Mouse (Mus musculus) G1E (cell line): Measurements from ENCODE around the gene Rpl27. TPM values are rescaled to one million over a fixed set of nuclear protein-coding genes. Genes with fewer than 3 reads are reported as not detected.

Experiments
- ATAC-seq: 2 replicates; pipeline ENCODE4 v1.8.0; 2016; ENCODE audit warnings: mild to moderate bottlenecking; ENCODE audit not compliant: insufficient number of reproducible peaks, poor library complexity, low FRiP score, severe bottlenecking; ENCODE audit errors: extremely low read depth
- DNase-seq: peaks from one replicate; pipeline ENCODE4 v3.0.0; 2012; ENCODE audit warnings: low spot score
- H3K27me3 ChIP-seq: 2 replicates; pipeline ENCODE4 v1.6.1; 2012; ENCODE audit warnings: mild to moderate bottlenecking, low read length, inconsistent platforms; ENCODE audit not compliant: insufficient read depth
- H3K36me3 ChIP-seq: replicated peaks from 2 replicates; pipeline ENCODE3; 2012; ENCODE audit warnings: mild to moderate bottlenecking, inconsistent platforms
- H3K4me1 ChIP-seq: 2 replicates; pipeline ENCODE4 v1.6.1; 2012; ENCODE audit warnings: low read depth, low read length, inconsistent platforms, mixed read lengths; ENCODE audit not compliant: insufficient read depth
- H3K4me3 ChIP-seq: 2 replicates; pipeline ENCODE4 v1.5.1; 2012; ENCODE audit warnings: low read depth, mild to moderate bottlenecking, inconsistent platforms, low read length, moderate library complexity, mixed read lengths
- H3K9me3 ChIP-seq: replicated peaks from 2 replicates; pipeline ENCODE4 v1.6.1; 2012; ENCODE audit warnings: inconsistent platforms
- CTCF ChIP-seq: IDR thresholded peaks from 2 replicates; pipeline ENCODE4 v1.5.1; 2012; ENCODE audit warnings: low read depth, low read length, inconsistent platforms, mixed read lengths
- GATA1 ChIP-seq: IDR thresholded peaks from 2 replicates; pipeline ENCODE4 v1.6.1; 2012; ENCODE audit warnings: borderline replicate concordance, low read length, inconsistent platforms, mixed read lengths
- GATA2 ChIP-seq: IDR thresholded peaks from 2 replicates; pipeline ENCODE4 v1.6.1; 2012; ENCODE audit warnings: low read depth, low read length, inconsistent platforms, borderline replicate concordance
- POLR2AphosphoS5 ChIP-seq: IDR thresholded peaks from 2 replicates; pipeline ENCODE4 v1.6.1; 2012; ENCODE audit warnings: low read depth, low read length, inconsistent platforms; ENCODE audit not compliant: insufficient replicate concordance
- TAL1 ChIP-seq: conservative IDR thresholded peaks from 2 replicates; pipeline ENCODE4 v1.6.1; 2012; ENCODE audit warnings: low read depth, low read length, inconsistent platforms, mixed read lengths
- polyA plus RNA-seq: library from polyadenylated mRNA; stranded (reverse); fragments of >175 nt; gene quantifications from 2 replicates; pipeline ENCODE4 v1.2.3, GENCODE M21; 2012
- total RNA-seq, 2 experiments: library from RNA; stranded (forward) in 1 of 2; stranded (reverse) in 1 of 2; fragments of 200-1000 nt in 1 of 2; fragments of >200 nt in 1 of 2; fragmentation: Nextera tagmentation in 1 of 2; gene quantifications; 2 replicates each; pipeline ENCODE4 v1.2.3; 2014 to 2017

The Rpl27 gene
- total and polyA plus RNA-seq, 3 experiments: 787 to 2,225 (median 1,039) TPM

DNA sequence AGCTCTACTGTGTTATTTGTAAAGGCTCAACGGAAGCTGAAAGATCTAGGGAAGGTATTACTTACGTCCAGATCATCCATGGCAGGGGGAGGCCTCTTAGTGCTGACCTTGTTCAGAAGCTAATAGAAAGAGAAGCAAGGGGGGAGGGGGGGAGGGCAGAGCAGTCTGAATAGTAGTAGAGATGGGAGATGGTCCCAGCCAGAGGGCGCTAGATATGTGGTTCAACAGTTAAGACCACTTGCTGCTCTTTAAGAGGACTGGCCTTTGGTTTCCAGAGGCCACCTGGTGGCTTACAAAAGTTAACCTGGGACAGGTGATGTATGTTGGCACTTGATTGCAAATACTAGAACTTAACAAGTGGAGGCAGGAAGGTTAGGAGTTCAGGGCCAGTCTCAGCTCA is 22.5 kb upstream of the Rpl27 start:
- Histone ChIP-seq H3K4me3 (no peak overlapping the region), H3K36me3 (peaks cover 9% of the 10 kb centered on the region), H3K4me1 (peaks cover 49% of the 10 kb centered on the region), H3K27me3 (no peaks in the 10 kb centered on the region), H3K9me3 (no peaks in the 10 kb centered on the region)
- DNase-seq (no peak), ATAC-seq (no peak)
- TF ChIP-seq CTCF: no peak
- no peak for TF ChIP-seq GATA1
- TF ChIP-seq GATA2: no peak
- TF ChIP-seq TAL1: no peak
- TF ChIP-seq POLR2AphosphoS5: no peak

DNA sequence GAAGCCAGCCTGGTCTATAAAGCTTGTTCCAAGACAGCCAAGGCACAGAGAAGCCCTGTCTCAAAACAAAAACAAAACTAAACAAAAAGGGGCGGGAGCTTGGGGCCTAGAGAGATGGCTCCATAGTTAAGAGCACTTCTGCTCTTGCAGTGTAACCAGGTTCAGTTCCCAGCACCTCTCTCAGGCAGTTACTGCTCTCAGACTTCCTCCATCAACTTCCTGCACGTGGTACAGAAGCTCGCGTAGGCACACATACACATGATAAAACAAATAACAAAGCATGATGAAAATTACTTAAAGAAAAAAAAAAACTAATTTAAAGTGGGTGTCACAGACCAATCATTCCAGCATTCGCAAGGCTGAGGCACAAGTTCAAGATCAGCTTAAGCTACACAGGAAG is 21.9 kb upstream of the Rpl27 start:
- DNase-seq (no peak), ATAC-seq (no peak)
- TF ChIP-seq CTCF (no peak), POLR2AphosphoS5 (no peak), GATA1 (no peak), TAL1 (no peak), GATA2 (no peak)

DNA sequence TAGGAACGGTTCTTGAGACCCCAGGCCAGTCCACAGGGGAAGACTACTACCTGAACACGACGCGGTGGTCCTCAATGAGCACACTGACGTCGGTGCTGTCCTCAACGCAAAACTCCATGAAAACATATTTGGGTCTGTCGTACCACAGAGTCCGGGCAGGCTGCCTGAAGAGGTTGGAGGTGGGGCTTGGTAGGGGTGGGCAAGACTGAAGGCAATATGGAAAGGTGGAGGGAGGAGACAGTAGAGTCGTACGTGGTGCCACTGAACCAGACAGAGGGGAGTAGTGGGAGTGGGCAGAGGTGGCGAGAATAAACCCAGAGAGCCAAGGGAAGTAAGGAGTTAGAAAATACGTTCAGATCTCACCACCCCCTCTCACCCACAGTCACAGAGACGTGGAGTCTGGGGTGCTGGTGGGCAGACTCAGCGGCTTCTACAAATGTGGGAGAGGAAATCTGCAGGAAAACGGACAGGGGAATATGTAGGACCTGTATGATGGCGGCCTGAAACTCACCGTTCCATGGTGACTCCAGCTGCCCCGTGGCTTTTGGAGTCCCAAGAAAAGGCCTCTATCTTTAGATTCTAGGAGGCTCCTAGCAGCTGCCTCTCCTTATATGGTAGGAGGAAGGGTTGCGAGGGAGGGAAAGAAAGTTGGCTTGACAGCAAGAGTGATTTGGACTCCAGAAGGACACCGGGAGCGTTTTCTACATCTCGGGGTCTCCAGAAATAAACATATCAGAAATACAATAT is 17.8 kb upstream of the Rpl27 start, which contains the start of gene Gm27029:
Gene Gm27029 (minus strand): TSS at position 692 of the 747 bp plus-strand sequence.
- Histone ChIP-seq H3K9me3 (no peaks in the 10 kb centered on the region), H3K4me3 (peak within 1 kb of the TSS; percentile 89), H3K27me3 (no peaks in the 10 kb centered on the region), H3K4me1 (peaks cover 49% of the 10 kb centered on the region), H3K36me3 (peaks cover 20% of the 10 kb centered on the region)
- TF ChIP-seq GATA2 (no peak), TAL1 (no peak), GATA1 (no peak), CTCF (no peak), POLR2AphosphoS5 (no peak)
- ATAC-seq (no peak), DNase-seq (no peak)

More for the DNA sequence above, 21.9 kb upstream of the Rpl27 start:
- Histone ChIP-seq H3K27me3 (no peaks in the 10 kb centered on the region), H3K9me3 (no peaks in the 10 kb centered on the region), H3K4me1 (peaks cover 50% of the 10 kb centered on the region), H3K4me3 (no peak overlapping the region), H3K36me3 (peaks cover 5% of the 10 kb centered on the region)

DNA sequence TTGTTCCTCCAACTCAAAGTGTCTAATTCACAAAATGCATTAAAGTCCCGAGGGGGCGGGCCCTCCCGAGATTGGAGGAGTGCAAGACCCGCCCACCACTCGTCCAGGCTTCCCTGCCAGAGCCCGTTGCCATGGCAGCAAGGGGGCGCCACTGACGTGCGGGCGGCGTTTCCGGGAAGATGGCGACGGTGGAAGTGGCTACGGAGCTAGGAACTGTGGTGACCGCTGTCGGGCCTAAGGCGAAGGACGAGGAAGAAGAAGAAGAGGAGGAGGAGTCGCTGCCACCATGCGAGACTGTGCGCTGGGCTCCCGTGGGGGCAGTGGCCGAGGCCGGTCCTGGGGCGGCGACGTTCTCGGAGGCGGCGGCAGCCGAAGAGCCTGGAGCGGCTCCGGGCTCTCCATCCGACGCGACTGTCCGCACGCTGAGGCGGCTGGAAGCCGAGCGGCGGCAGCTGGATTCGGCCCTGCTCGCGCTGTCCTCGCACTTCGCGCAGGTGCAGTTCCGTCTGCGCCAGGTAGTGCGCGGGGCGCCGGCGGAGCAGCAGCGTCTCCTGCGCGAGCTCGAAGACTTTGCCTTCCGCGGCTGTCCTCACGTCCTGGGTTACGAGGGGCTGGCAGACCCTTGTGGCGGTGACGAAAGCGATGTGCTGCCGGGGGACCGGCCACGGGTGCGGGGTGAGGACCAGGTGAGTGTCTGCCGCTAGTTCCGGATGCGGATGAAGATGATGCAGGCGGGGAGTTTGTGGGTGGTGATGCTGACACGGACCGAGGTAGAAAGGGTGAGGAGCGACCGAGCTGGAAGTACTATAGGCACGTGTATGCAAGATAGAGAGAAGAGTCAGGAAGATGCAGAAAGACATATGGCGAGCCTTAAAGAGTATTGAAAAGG is 16.9 kb upstream of the Rpl27 start, which contains the start of the genes Rundc1 and Ptges3l:
Gene Rundc1 (plus strand): TSS at position 161 of the 889 bp plus-strand sequence.
Gene Ptges3l (minus strand): TSS at position 409 of the 889 bp plus-strand sequence.
- Histone ChIP-seq H3K27me3 (no peaks in the 10 kb centered on the region), H3K9me3 (no peaks in the 10 kb centered on the region), H3K36me3 (peaks cover 29% of the 10 kb centered on the region), H3K4me1 (peaks cover 40% of the 10 kb centered on the region), H3K4me3 (peak within 1 kb of the TSS; percentile 89)
- TF ChIP-seq CTCF (no peak), POLR2AphosphoS5 (no peak), GATA2 (no peak), GATA1 (no peak), TAL1 (no peak)
- peak; percentile 80 for ATAC-seq
- DNase-seq: peak; percentile 94

DNA sequence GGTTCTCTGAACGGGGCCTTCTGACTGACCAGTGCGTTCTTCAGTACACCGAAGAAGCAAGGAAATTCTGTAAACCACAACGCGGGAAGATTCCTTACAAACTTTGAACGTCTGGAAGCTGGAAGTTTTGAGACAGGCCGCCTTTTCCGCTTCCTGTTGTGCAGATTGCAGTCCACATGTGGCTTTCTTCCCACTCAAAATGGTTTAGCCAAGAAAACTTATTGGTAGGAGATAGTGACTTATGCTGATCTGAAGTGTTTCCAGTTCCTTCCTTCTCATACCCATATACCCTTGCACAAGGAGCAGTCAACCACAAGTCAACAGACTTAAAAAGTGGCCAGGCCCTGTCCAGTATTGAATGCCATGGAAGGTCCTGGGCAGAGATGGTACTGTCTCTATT is 15.9 kb upstream of the Rpl27 start:
- peaks cover 39% of the 10 kb centered on the region for H3K4me1 ChIP-seq
- H3K4me3 ChIP-seq: peak overlapping the region; percentile 89; the same call in 1 of the 2 replicates
- H3K27me3 ChIP-seq: no peaks in the 10 kb centered on the region
- no peaks in the 10 kb centered on the region for H3K9me3 ChIP-seq
- ATAC-seq: no peak
- peaks cover 39% of the 10 kb centered on the region for H3K36me3 ChIP-seq
- TF ChIP-seq POLR2AphosphoS5: no peak
- no peak for TF ChIP-seq CTCF
- TF ChIP-seq TAL1: no peak
- TF ChIP-seq GATA2: no peak
- no peak for TF ChIP-seq GATA1
- DNase-seq: no peak

DNA sequence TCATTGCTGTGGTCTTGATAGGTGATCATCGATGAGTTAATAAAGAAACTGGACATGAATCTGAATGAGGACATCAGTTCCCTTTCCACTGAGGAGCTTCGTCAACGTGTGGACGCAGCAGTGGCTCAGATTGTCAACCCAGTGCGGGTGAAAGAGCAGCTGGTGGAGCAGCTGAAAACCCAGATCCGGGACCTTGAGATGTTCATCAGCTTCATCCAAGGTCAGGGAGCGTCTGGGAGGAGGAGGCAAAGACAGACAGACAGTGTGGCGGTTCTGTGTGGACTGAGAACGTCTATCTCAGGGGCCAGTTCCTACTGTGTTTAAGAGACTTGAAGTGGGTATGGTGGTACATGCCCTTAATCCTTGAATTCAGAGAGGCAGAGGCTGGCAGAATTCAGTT is 10.8 kb upstream of the Rpl27 start:
- DNase-seq (no peak), ATAC-seq (no peak)
- TF ChIP-seq POLR2AphosphoS5 (no peak), GATA2 (no peak), TAL1 (no peak), GATA1 (no peak), CTCF (no peak)
- H3K27me3 ChIP-seq: no peaks in the 10 kb centered on the region
- H3K4me1 ChIP-seq: peaks cover 23% of the 10 kb centered on the region
- H3K9me3 ChIP-seq: no peaks in the 10 kb centered on the region
- no peak overlapping the region for H3K4me3 ChIP-seq
- H3K36me3 ChIP-seq: peaks cover 86% of the 10 kb centered on the region
